Mouse (Mus musculus): Measurements from ENCODE around the gene Fadd.

DNA sequence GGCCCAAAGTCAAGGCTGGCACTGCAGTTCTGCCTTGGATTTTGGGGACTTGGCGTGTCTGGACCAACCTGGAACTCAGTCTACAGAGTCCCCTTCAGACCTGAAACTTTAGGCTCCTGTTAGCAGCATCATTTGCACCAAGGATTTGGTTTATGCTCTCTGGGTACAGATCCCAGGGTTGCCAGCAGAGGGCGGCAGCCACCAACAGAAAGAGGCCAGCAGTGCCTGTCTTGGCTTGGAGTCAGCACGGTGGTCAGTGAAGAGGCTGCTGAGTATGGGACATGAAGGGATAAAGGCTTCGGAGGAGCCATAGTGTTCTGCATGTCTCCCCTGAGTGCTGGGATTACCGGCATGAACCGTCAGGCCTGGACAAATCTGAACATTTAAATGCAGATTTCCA, 3.4 kb upstream of the Fadd start:
- TF ChIP-seq POLR2A (IDR thresholded peaks at IDR 0.05; ENCODE audit: insufficient read depth, low read depth, low read length) (no peak), CTCF (IDR thresholded peaks at IDR 0.05) (peak; percentile 94), EP300 (IDR thresholded peaks at IDR 0.05; ENCODE audit: insufficient read depth, low read depth, low read length) (peak; percentile 61; the same call in 1 of the 2 replicates)
